Mouse (Mus musculus) brown adipose tissue, adult 24 weeks (tissue): ENCODE measurements around the gene Poglut1. TPM values are rescaled to one million over a fixed set of nuclear protein-coding genes. Genes with fewer than 3 reads are reported as not detected.

ENCODE experiments used
- H3K27ac ChIP-seq: fragments of 200-500 bp; replicated peaks from 2 replicates; pipeline ENCODE4 v1.5.1; 2012; ENCODE audit warnings: low read depth, mild to moderate bottlenecking, low read length
- H3K4me1 ChIP-seq: fragments of 200-500 bp; 2 replicates; pipeline ENCODE4 v1.6.1; 2012; ENCODE audit warnings: low read length, mixed read lengths; ENCODE audit not compliant: control insufficient read depth, insufficient read depth, insufficient read length
- H3K4me3 ChIP-seq: fragments of 200-500 bp; 2 replicates; pipeline ENCODE4 v1.5.1; 2012; ENCODE audit warnings: low read depth, mild to moderate bottlenecking, low read length, moderate library complexity; ENCODE audit not compliant: insufficient read depth
- polyA plus RNA-seq: library from polyadenylated mRNA; stranded (reverse); fragments of >200 nt; gene quantifications from 2 replicates; pipeline ENCODE4 v1.2.4, GENCODE M21; 2012; ENCODE audit not compliant: missing spikeins, insufficient read depth, insufficient read length

Poglut1 gene
- polyA plus RNA-seq: 10.1 and 14.5 TPM in 2 replicates

GRCm38 (mm10) chr16:38549479-38550396 is at the start of gene Poglut1:
Gene Poglut1 (minus strand): TSS chr16:38550258.
- Histone ChIP-seq H3K27ac (no peak within 1 kb of the TSS), H3K4me1 (peaks cover 3% of the 10 kb centered on the region; the same call in 1 of the 2 replicates)

GRCm38 (mm10) chr16:38598986-38599680 is 49.1 kb upstream of the Poglut1 start:
- no peaks in the 10 kb centered on the region for H3K4me1 ChIP-seq
- H3K4me3 ChIP-seq: no peak overlapping the region
- no peak overlapping the region for H3K27ac ChIP-seq

More at GRCm38 (mm10) chr16:38549479-38550396, at the start of gene Poglut1:
- peak within 1 kb of the TSS; percentile 81 for H3K4me3 ChIP-seq

- Histone ChIP-seq H3K4me3 (no peak overlapping the region), H3K27ac (no peak overlapping the region), H3K4me1 (no peaks in the 10 kb centered on the region)
These were observed 46.6 kb upstream of the Poglut1 start for GRCm38 (mm10) chr16:38596651-38597050.

- Histone ChIP-seq H3K4me1 (no peaks in the 10 kb centered on the region), H3K4me3 (no peak overlapping the region), H3K27ac (no peak overlapping the region)
These were observed 46.0 kb upstream of the Poglut1 start for GRCm38 (mm10) chr16:38596099-38596498.

- H3K4me3 ChIP-seq: no peak overlapping the region
- no peak overlapping the region for H3K27ac ChIP-seq
- no peaks in the 10 kb centered on the region for H3K4me1 ChIP-seq
These were observed 44.4 kb upstream of the Poglut1 start for GRCm38 (mm10) chr16:38594435-38594834.

- H3K4me1 ChIP-seq: no peaks in the 10 kb centered on the region
- no peak overlapping the region for H3K4me3 ChIP-seq
- H3K27ac ChIP-seq: peak overlapping the region; percentile 23; the same call in 1 of the 2 replicates
These were observed 42.9 kb upstream of the Poglut1 start for GRCm38 (mm10) chr16:38592946-38593345.

- Histone ChIP-seq H3K4me3 (no peak overlapping the region), H3K4me1 (peaks cover under 1% of the 10 kb centered on the region; the same call in 1 of the 2 replicates), H3K27ac (peak overlapping the region; percentile 48)
These were observed 42.1 kb upstream of the Poglut1 start for GRCm38 (mm10) chr16:38592026-38592678.

- Histone ChIP-seq H3K4me3 (no peak overlapping the region), H3K27ac (peak overlapping the region; percentile 59), H3K4me1 (peaks cover 2% of the 10 kb centered on the region; the same call in 1 of the 2 replicates)
These were observed 41.4 kb upstream of the Poglut1 start for GRCm38 (mm10) chr16:38591506-38591905.

GRCm38 (mm10) chr16:38587572-38587971 is 37.5 kb upstream of the Poglut1 start:
- Histone ChIP-seq H3K4me3 (no peak overlapping the region), H3K27ac (no peak overlapping the region), H3K4me1 (peaks cover 2% of the 10 kb centered on the region; the same call in 1 of the 2 replicates)

GRCm38 (mm10) chr16:38587163-38587562 is 37.1 kb upstream of the Poglut1 start:
- H3K4me3 ChIP-seq: no peak overlapping the region
- H3K4me1 ChIP-seq: peaks cover 2% of the 10 kb centered on the region; the same call in 1 of the 2 replicates
- H3K27ac ChIP-seq: no peak overlapping the region

- no peak overlapping the region for H3K27ac ChIP-seq
- H3K4me3 ChIP-seq: no peak overlapping the region
- H3K4me1 ChIP-seq: peaks cover 2% of the 10 kb centered on the region; the same call in 1 of the 2 replicates
These were observed 35.1 kb upstream of the Poglut1 start for GRCm38 (mm10) chr16:38585186-38585585.

- H3K4me1 ChIP-seq: peaks cover 2% of the 10 kb centered on the region; the same call in 1 of the 2 replicates
- H3K27ac ChIP-seq: no peak overlapping the region
- H3K4me3 ChIP-seq: no peak overlapping the region
These were observed 34.7 kb upstream of the Poglut1 start for GRCm38 (mm10) chr16:38584761-38585160.

GRCm38 (mm10) chr16:38571481-38571880 is 21.4 kb upstream of the Poglut1 start:
- Histone ChIP-seq H3K27ac (no peak overlapping the region), H3K4me1 (no peaks in the 10 kb centered on the region), H3K4me3 (no peak overlapping the region)

GRCm38 (mm10) chr16:38568192-38568591 is 18.1 kb upstream of the Poglut1 start:
- no peaks in the 10 kb centered on the region; the same call in 1 of the 2 replicates for H3K4me1 ChIP-seq
- H3K4me3 ChIP-seq: no peak overlapping the region
- H3K27ac ChIP-seq: no peak overlapping the region

GRCm38 (mm10) chr16:38563516-38563915 is 13.5 kb upstream of the Poglut1 start:
- H3K4me1 ChIP-seq: no peaks in the 10 kb centered on the region; the same call in 1 of the 2 replicates
- no peak overlapping the region for H3K27ac ChIP-seq
- peak overlapping the region; percentile 87 for H3K4me3 ChIP-seq
